Mouse (Mus musculus) embryo, embryonic 9.5 days (tissue): ENCODE data around the gene Tubb4b.
A peak's percentile ranks its signal among the peaks of the same experiment; 100 is the strongest.

Source experiments
- DNase-seq: peaks from one replicate; pipeline ENCODE4 v3.0.0-alpha.2; 2017; ENCODE audit errors: extremely low spot score

Tubb4b gene

GRCm38 (mm10) chr2:25187841-25188240, 36.7 kb downstream of the Tubb4b start:
- DNase-seq = no peak

- no peak for DNase-seq
Observed at GRCm38 (mm10) chr2:25186575-25186930, 37.9 kb downstream of the Tubb4b start.

- peak; percentile 91 for DNase-seq
Observed at GRCm38 (mm10) chr2:25185625-25186574, 38.6 kb downstream of the Tubb4b start.

- DNase-seq = no peak
Observed at GRCm38 (mm10) chr2:25184496-25184895, 40.0 kb downstream of the Tubb4b start.

GRCm38 (mm10) chr2:25183336-25183735, 41.2 kb downstream of the Tubb4b start:
- no peak for DNase-seq

GRCm38 (mm10) chr2:25182664-25183063, 41.8 kb downstream of the Tubb4b start:
- no peak for DNase-seq

GRCm38 (mm10) chr2:25181891-25182397, 42.6 kb downstream of the Tubb4b start:
- DNase-seq = no peak

- peak; percentile 71 for DNase-seq
Observed at GRCm38 (mm10) chr2:25180973-25181890, 43.3 kb downstream of the Tubb4b start.

GRCm38 (mm10) chr2:25180478-25180903, 44.0 kb downstream of the Tubb4b start, which contains the start of gene Nrarp:
Nrarp (plus strand) TSS chr2:25180758.
- DNase-seq = peak; percentile 96

- no peak for DNase-seq
Observed at GRCm38 (mm10) chr2:25179566-25180217, 44.8 kb downstream of the Tubb4b start.

- no peak for DNase-seq
Observed at GRCm38 (mm10) chr2:25178285-25178972, 46.1 kb downstream of the Tubb4b start.

- peak; percentile 71 for DNase-seq
Observed at GRCm38 (mm10) chr2:25177685-25178084, 46.8 kb downstream of the Tubb4b start.

GRCm38 (mm10) chr2:25177076-25177475, 47.4 kb downstream of the Tubb4b start:
- DNase-seq = no peak

- DNase-seq = no peak
Observed at GRCm38 (mm10) chr2:25176573-25176972, 47.9 kb downstream of the Tubb4b start.

GRCm38 (mm10) chr2:25175690-25176078, 48.8 kb downstream of the Tubb4b start:
- no peak for DNase-seq

- no peak for DNase-seq
Observed at GRCm38 (mm10) chr2:25174866-25175689, 49.4 kb downstream of the Tubb4b start.

GRCm38 (mm10) chr2:25173821-25174220, 50.7 kb downstream of the Tubb4b start:
- no peak for DNase-seq

- no peak for DNase-seq
Observed at GRCm38 (mm10) chr2:25172629-25173028, 51.9 kb downstream of the Tubb4b start.
